17 mouse cellular contexts compared by ENCODE assay signal in the genomic region with DNA sequence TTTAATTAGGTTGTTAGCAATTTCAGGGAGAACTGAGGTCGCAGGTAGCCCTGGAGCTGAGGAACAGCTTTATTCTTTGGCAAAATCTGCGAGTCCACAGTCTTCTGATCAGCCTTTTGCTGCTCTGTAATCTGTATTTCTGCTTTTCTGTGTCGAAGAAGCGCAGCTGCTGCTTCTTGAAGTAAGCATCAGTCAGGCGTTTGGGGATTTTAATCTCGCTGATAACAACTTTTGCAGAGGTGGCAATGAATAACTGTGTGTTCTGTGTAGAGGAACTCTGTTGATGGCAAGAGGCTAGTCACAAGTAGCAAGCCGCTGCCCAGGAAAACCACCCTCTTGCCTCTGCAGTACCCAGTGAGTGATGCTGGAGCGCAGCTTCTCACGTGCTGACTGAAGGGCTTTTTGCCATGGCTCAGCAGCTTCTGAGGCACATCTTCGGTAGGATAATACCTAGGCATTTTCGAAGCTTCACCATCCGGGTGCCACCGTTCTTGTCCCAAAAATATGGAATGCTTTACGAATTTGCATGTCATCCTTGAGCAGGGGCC. TPM values are rescaled to one million over a fixed set of nuclear protein-coding genes. Genes with fewer than 3 reads are reported as not detected.
A peak's percentile ranks its signal among the peaks of the same experiment; 100 is the strongest.
DNase-seq lines count a peak whose midpoint lies in the region; ATAC-seq lines count a peak whose summit lies in the region.
"Had no signal": no experiment of that assay in that cellular context is flagged by ENCODE, and none has a peak within 500 bp of the region (broad histone marks: within the 10 kb centered on the region; RNA-seq: fewer than 3 reads in every experiment).

No protein-coding gene starts in this region.

- H3K4me1 ChIP-seq in kidney, embryonic 16.5 days (ENCODE audit: insufficient read depth, low read length) = no peaks in the 10 kb centered on the region
- peaks cover 46% of the 10 kb centered on the region for H3K4me1 ChIP-seq in megakaryocyte, embryonic 14.5 days

- H3K9ac ChIP-seq in kidney, embryonic 16.5 days (replicated peaks; ENCODE audit: low read length) = no peak overlapping the region

- 85% methylated on average over 14 of the region's 14 CpGs for WGBS in kidney, embryonic 16.5 days

- H3K27me3 ChIP-seq in kidney, embryonic 16.5 days (ENCODE audit: insufficient read depth, low read length) = no peaks in the 10 kb centered on the region
- no peaks in the 10 kb centered on the region for H3K27me3 ChIP-seq in megakaryocyte, embryonic 14.5 days (replicated peaks)

- no peaks in the 10 kb centered on the region for H3K9me3 ChIP-seq in kidney, embryonic 16.5 days (ENCODE audit: low read length)
- no peaks in the 10 kb centered on the region for H3K9me3 ChIP-seq in megakaryocyte, embryonic 14.5 days

- peak; percentile 24 to 48 for DNase-seq in frontal cortex, postnatal 36 days (ENCODE audit: low spot score in 2 of 2)
- no peak for DNase-seq in frontal cortex, postnatal 14 days (ENCODE audit: low spot score in 2 of 2)
- DNase-seq in kidney, postnatal 25 days = peak; percentile 9 to 43
- no peak for DNase-seq in lung, adult 18-20 months
- DNase-seq: adrenal gland, postnatal 10 days; heart, postnatal 4 days; kidney, postnatal 4 days; thymus, postnatal 25 days had no signal

- H3K27ac ChIP-seq in kidney, embryonic 16.5 days (ENCODE audit: low read length) = no peak overlapping the region

- no peak for ATAC-seq in kidney, embryonic 16.5 days (ENCODE audit: low FRiP score, low TSS enrichment)
- ATAC-seq in megakaryocyte, adult 5-6 weeks (ENCODE audit: poor library complexity, severe bottlenecking) = no peak
- peak; percentile 26 for ATAC-seq in megakaryocyte progenitor cell, adult 5-6 weeks (replicated peaks; ENCODE audit: poor library complexity)
- ATAC-seq: CD4-positive, CD25-positive, alpha-beta regulatory T cell, adult 4 months; lung, postnatal 0 days had no signal

- H3K4me2 ChIP-seq in kidney, embryonic 16.5 days (replicated peaks; ENCODE audit: low read depth, low read length) = no peak overlapping the region
- H3K4me2 ChIP-seq: heart, embryonic 11.5 days; liver, embryonic 11.5 days; midbrain, embryonic 11.5 days had no signal

- no peaks in the 10 kb centered on the region for H3K36me3 ChIP-seq in kidney, embryonic 16.5 days (ENCODE audit: insufficient read depth, low read length)
- H3K36me3 ChIP-seq in megakaryocyte, embryonic 14.5 days (replicated peaks; ENCODE audit: low read length) = peaks cover 9% of the 10 kb centered on the region

- no peak overlapping the region for H3K4me3 ChIP-seq in kidney, embryonic 16.5 days (ENCODE audit: low read length)
- peak overlapping the region; percentile 0 for H3K4me3 ChIP-seq in megakaryocyte, embryonic 14.5 days (replicated peaks)

RNA-seq across cellular contexts. Expression of a gene that starts 10.0 kb away (rescaled TPM):
- 18.5 and 21.1 TPM in 2 replicates for polyA plus RNA-seq in kidney, embryonic 16.5 days (2015; fragmentation: Nextera tagmentation; extraction: Ambion mirVana)
- polyA plus RNA-seq in megakaryocyte, embryonic 14.5 days (2012; ENCODE audit: insufficient read depth, low replicate concordance) = 1.4 and 3.2 TPM in 2 replicates
- 38.5 and 42.3 TPM in 2 replicates for total RNA-seq in megakaryocyte, adult 5-6 weeks (2015)
- 71.7 and 82.0 TPM in 2 replicates for total RNA-seq in megakaryocyte, adult 5-6 weeks (2017)
- total RNA-seq in megakaryocyte progenitor cell, adult 5-6 weeks (2015) = 33.4 and 39.9 TPM in 2 replicates
- 41.7 and 60.1 TPM in 2 replicates for total RNA-seq in megakaryocyte progenitor cell, adult 5-6 weeks (2017)

Comparison
In these comparisons a context has a peak if more than half of its experiments do, and no peak if none do; other contexts are left out.
1. DNase-seq: peak in frontal cortex, postnatal 36 days (2 of 2) and kidney, postnatal 25 days (2 of 2); none in frontal cortex, postnatal 14 days (0 of 2) and lung, adult 18-20 months (0 of 2).